Mouse (Mus musculus): Measurements from ENCODE around the gene Chl1.

Gene Chl1

GRCm38 (mm10) chr6:103542576-103542975 is 32.2 kb downstream of the Chl1 start:
- DNase-seq (ENCODE audit: low read depth, low spot score): no peak

- DNase-seq (ENCODE audit: low read depth, low spot score): no peak
Measured at GRCm38 (mm10) chr6:103543753-103544152, 33.4 kb downstream of the Chl1 start.

- no peak for DNase-seq (ENCODE audit: low read depth, low spot score)
Measured at GRCm38 (mm10) chr6:103546314-103546713, 35.9 kb downstream of the Chl1 start.

GRCm38 (mm10) chr6:103549929-103550328 is 39.5 kb downstream of the Chl1 start:
- no peak for DNase-seq (ENCODE audit: low read depth, low spot score)

GRCm38 (mm10) chr6:103558037-103558893 is 47.9 kb downstream of the Chl1 start:
- no peak for DNase-seq (ENCODE audit: low read depth, low spot score)

- DNase-seq (ENCODE audit: low read depth, low spot score): peak; percentile 3
Measured at GRCm38 (mm10) chr6:103558894-103559225, 48.5 kb downstream of the Chl1 start.

- no peak for DNase-seq (ENCODE audit: low read depth, low spot score)
Measured at GRCm38 (mm10) chr6:103559344-103559743, 49.0 kb downstream of the Chl1 start.

GRCm38 (mm10) chr6:103564811-103565210 is 54.4 kb downstream of the Chl1 start:
- DNase-seq (ENCODE audit: low read depth, low spot score): no peak

- no peak for DNase-seq (ENCODE audit: low read depth, low spot score)
Measured at GRCm38 (mm10) chr6:103567247-103567646, 56.9 kb downstream of the Chl1 start.

- no peak for DNase-seq (ENCODE audit: low read depth, low spot score)
Measured at GRCm38 (mm10) chr6:103572659-103573058, 62.3 kb downstream of the Chl1 start.

GRCm38 (mm10) chr6:103584224-103584623 is 73.8 kb downstream of the Chl1 start:
- no peak for DNase-seq (ENCODE audit: low read depth, low spot score)

GRCm38 (mm10) chr6:103585667-103586066 is 75.3 kb downstream of the Chl1 start:
- no peak for DNase-seq (ENCODE audit: low read depth, low spot score)

GRCm38 (mm10) chr6:103586081-103586480 is 75.7 kb downstream of the Chl1 start:
- DNase-seq (ENCODE audit: low read depth, low spot score): no peak

GRCm38 (mm10) chr6:103602070-103602469 is 91.7 kb downstream of the Chl1 start:
- DNase-seq (ENCODE audit: low read depth, low spot score): no peak

GRCm38 (mm10) chr6:103610656-103611055 is 100.3 kb downstream of the Chl1 start:
- no peak for DNase-seq (ENCODE audit: low read depth, low spot score)

- no peak for DNase-seq (ENCODE audit: low read depth, low spot score)
Measured at GRCm38 (mm10) chr6:103612626-103613025, 102.2 kb downstream of the Chl1 start.

- no peak for DNase-seq (ENCODE audit: low read depth, low spot score)
Measured at GRCm38 (mm10) chr6:103613714-103614113, 103.3 kb downstream of the Chl1 start.

- no peak for DNase-seq (ENCODE audit: low read depth, low spot score)
Measured at GRCm38 (mm10) chr6:103615924-103616602, 105.7 kb downstream of the Chl1 start.

GRCm38 (mm10) chr6:103620880-103621279 is 110.5 kb downstream of the Chl1 start:
- no peak for DNase-seq (ENCODE audit: low read depth, low spot score)

- no peak for DNase-seq (ENCODE audit: low read depth, low spot score)
Measured at GRCm38 (mm10) chr6:103622117-103622713, 111.8 kb downstream of the Chl1 start.

GRCm38 (mm10) chr6:103632856-103633255 is 122.5 kb downstream of the Chl1 start:
- DNase-seq (ENCODE audit: low read depth, low spot score): no peak

- no peak for DNase-seq (ENCODE audit: low read depth, low spot score)
Measured at GRCm38 (mm10) chr6:103656778-103657177, 146.4 kb downstream of the Chl1 start.

- DNase-seq (ENCODE audit: low read depth, low spot score): no peak
Measured at GRCm38 (mm10) chr6:103659173-103659572, 148.8 kb downstream of the Chl1 start.
